In the genomic region with DNA sequence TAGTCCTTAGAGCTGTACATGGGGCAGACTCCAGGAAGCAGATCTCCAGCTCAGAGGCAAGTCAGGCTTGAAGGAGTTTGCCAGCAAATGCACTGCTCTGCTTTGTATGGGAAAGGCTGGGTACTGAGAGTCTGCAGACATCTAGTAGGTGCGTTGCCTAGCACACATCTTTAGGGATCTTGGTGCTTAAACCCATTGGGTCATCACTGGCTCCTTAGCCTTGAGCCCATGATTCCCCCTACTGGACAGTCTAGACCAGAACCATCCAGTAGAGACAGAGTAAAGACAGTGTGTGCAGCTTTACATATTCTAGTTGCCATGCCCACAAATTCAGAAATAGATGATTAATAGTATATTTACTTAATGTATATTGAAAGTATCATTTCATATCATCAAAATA, we compare ENCODE assay signal across 8 mouse cellular contexts. TPM values are rescaled to one million over a fixed set of nuclear protein-coding genes. Genes with fewer than 3 reads are reported as not detected.
DNase-seq lines count a peak whose midpoint lies in the region; ATAC-seq and TF ChIP-seq lines count a peak whose summit lies in the region.

No protein-coding gene starts in this region.

- H3K4me1 ChIP-seq in forebrain, embryonic 10.5 days, result peaks cover 48% of the 10 kb centered on the region
- peaks cover 18% of the 10 kb centered on the region for H3K4me1 ChIP-seq in forebrain, embryonic 15.5 days
- peaks cover 38% of the 10 kb centered on the region for H3K4me1 ChIP-seq in kidney, postnatal 0 days (replicated peaks; ENCODE audit: insufficient read depth, low read length)

- no peaks in the 10 kb centered on the region for H3K9me3 ChIP-seq in forebrain, embryonic 10.5 days
- H3K9me3 ChIP-seq in forebrain, embryonic 15.5 days, result no peaks in the 10 kb centered on the region
- no peaks in the 10 kb centered on the region for H3K9me3 ChIP-seq in kidney, postnatal 0 days (replicated peaks; ENCODE audit: low read length)

- no peak for DNase-seq in forebrain, embryonic 10.5 days (ENCODE audit: extremely low spot score, low spot score)
- DNase-seq in kidney, postnatal 0 days (ENCODE audit: low spot score), result peak; percentile 46
- no peak for DNase-seq in kidney, postnatal 4 days
- DNase-seq in MEL-GATA-1-ER (ENCODE audit: extremely low read depth, low read depth), result peak; percentile 52
- DNase-seq in spleen, adult 12 weeks (ENCODE audit: low spot score), result no peak
- DNase-seq in cerebellum, adult 11 months, result no peak

- no peak overlapping the region for H3K9ac ChIP-seq in forebrain, embryonic 15.5 days (replicated peaks)
- no peak overlapping the region for H3K9ac ChIP-seq in kidney, postnatal 0 days (ENCODE audit: low read depth, low read length)

- peak; percentile 59 for TF ChIP-seq CTCF in kidney, postnatal 0 days (IDR thresholded peaks at IDR 0.05; ENCODE audit: low read depth)

- ATAC-seq in forebrain, embryonic 15.5 days (replicated peaks), result no peak
- no peak for ATAC-seq in kidney, postnatal 0 days (replicated peaks; ENCODE audit: low FRiP score, low read depth)
- peak; percentile 36; the same call in 1 of the 2 replicates for ATAC-seq in megakaryocyte, adult 5-6 weeks (ENCODE audit: poor library complexity, severe bottlenecking)

- peak overlapping the region; percentile 12; the same call in 1 of the 2 replicates for H3K27ac ChIP-seq in forebrain, embryonic 10.5 days
- no peak overlapping the region for H3K27ac ChIP-seq in forebrain, embryonic 15.5 days (replicated peaks)
- H3K27ac ChIP-seq in kidney, postnatal 0 days, result peak overlapping the region; percentile 83

- no peaks in the 10 kb centered on the region for H3K27me3 ChIP-seq in forebrain, embryonic 10.5 days (ENCODE audit: poor library complexity, severe bottlenecking)
- no peaks in the 10 kb centered on the region for H3K27me3 ChIP-seq in forebrain, embryonic 15.5 days
- H3K27me3 ChIP-seq in kidney, postnatal 0 days (ENCODE audit: insufficient read depth, low read length), result no peaks in the 10 kb centered on the region

- no peak overlapping the region for H3K4me2 ChIP-seq in forebrain, embryonic 15.5 days (replicated peaks)
- no peak overlapping the region for H3K4me2 ChIP-seq in kidney, postnatal 0 days (ENCODE audit: low read length)

- 100% methylated on average over 1 of the region's 1 CpGs for WGBS in forebrain, embryonic 10.5 days
- WGBS in forebrain, embryonic 15.5 days, result 89% methylated on average over 1 of the region's 1 CpGs
- WGBS in kidney, postnatal 0 days, result 88% methylated on average over 1 of the region's 1 CpGs

- H3K36me3 ChIP-seq in forebrain, embryonic 10.5 days (replicated peaks), result no peaks in the 10 kb centered on the region
- no peaks in the 10 kb centered on the region for H3K36me3 ChIP-seq in forebrain, embryonic 15.5 days
- H3K36me3 ChIP-seq in kidney, postnatal 0 days (ENCODE audit: insufficient read depth, low read length), result no peaks in the 10 kb centered on the region

- H3K4me3 ChIP-seq in forebrain, embryonic 10.5 days, result no peak overlapping the region
- no peak overlapping the region for H3K4me3 ChIP-seq in forebrain, embryonic 15.5 days
- H3K4me3 ChIP-seq in kidney, postnatal 0 days (replicated peaks; ENCODE audit: low read depth, low read length), result no peak overlapping the region

RNA-seq across cellular contexts. Expression of gene Hdac7, which starts 3.5 kb away (rescaled TPM):
- 21.6 and 25.3 TPM in 2 replicates for polyA plus RNA-seq in forebrain, embryonic 10.5 days (2016; fragmentation: Nextera tagmentation; extraction: Ambion mirVana)
- 25.9 and 26.6 TPM in 2 replicates for polyA plus RNA-seq in forebrain, embryonic 15.5 days (2015; fragmentation: Nextera tagmentation; extraction: Ambion mirVana)
- 24.5 and 24.7 TPM in 2 replicates for polyA plus RNA-seq in kidney, postnatal 0 days (2015; fragmentation: Nextera tagmentation; extraction: Ambion mirVana)
- total RNA-seq in megakaryocyte, adult 5-6 weeks (2015), result 15.6 and 17.2 TPM in 2 replicates
- 5.7 and 6.2 TPM in 2 replicates for total RNA-seq in megakaryocyte, adult 5-6 weeks (2017)

Comparison
In these comparisons a context has a peak if more than half of its experiments do, and no peak if none do; other contexts are left out.
1. DNase-seq: peak in kidney, postnatal 0 days (single experiment) and MEL-GATA-1-ER (single experiment); none in forebrain, embryonic 10.5 days (single experiment), kidney, postnatal 4 days (0 of 2), spleen, adult 12 weeks (single experiment) and cerebellum, adult 11 months (single experiment).